Mouse (Mus musculus): Measurements from ENCODE around the gene Btbd35f20.
"Not testable (repeated sequence)": the region's sequence is repeated elsewhere in the genome, so short reads cannot be mapped to it uniquely, and the experiment has no call there.

Gene Btbd35f20

GRCm38 (mm10) chrX:4291145-4291544, at the start of gene Btbd35f20:
Gene Btbd35f20, minus strand, starts transcription at chrX:4291245.
- not testable (repeated sequence) for DNase-seq
